Mouse (Mus musculus): ENCODE data around the gene Csrp2.

DNA sequence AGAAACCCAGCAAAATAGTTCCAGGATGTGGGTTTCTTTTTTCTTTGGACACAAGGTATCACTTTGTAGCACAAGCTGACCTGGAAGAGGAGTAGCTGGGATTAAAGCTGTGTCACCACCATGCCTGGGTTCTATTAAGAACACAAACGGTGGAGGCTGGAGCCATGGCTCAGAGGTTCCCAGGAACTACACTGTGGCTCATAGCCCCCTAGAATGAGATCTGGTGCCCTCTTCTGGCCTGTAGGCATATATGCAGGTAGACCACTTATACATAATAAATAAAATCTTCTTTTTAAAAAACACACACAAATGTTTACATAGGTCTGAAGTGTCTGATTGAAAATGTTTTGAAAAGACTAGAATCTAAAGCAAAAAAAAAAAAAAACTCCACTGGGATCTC is 56.5 kb downstream of the Csrp2 start:
- peak; percentile 78 for TF ChIP-seq CTCF (IDR thresholded peaks at IDR 0.05; ENCODE audit: low read depth)
- TF ChIP-seq EP300 (IDR thresholded peaks at IDR 0.05; ENCODE audit: low read depth), result no peak
